Mouse (Mus musculus): ENCODE results near the gene Cln3. TPM values are rescaled to one million over a fixed set of nuclear protein-coding genes. Genes with fewer than 3 reads are reported as not detected.

The Cln3 gene
- total and polyA plus RNA-seq, 3 experiments: 20.5 to 61.9 TPM; not detected in 1

DNA sequence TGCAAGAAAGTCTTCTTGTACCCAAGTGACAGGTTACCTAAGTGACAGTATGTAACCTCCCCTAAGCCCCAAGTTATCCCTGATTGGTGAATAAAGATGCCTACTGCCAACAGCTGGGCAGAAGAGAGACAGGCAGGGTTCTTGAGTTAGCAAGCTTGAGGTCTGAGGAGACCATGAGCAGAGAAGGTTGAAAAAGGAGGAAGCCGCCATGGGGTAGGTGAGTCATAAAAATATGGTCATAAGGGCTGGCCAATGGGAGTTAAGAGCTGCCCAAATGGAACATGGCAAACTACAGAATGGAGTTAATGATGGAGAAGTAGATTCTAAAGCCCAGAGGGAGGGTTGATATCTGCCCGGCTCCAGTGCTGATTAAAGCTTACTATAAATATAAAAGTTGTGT is 40.0 kb downstream of the Cln3 start:
- DNase-seq (ENCODE audit: low read depth, low spot score): peak; percentile 58
- Histone ChIP-seq H3K9me3 (replicated peaks; ENCODE audit: insufficient read depth, low read length) (no peaks in the 10 kb centered on the region), H3K9ac (ENCODE audit: control insufficient read depth, low read depth, low read length, poor library complexity, severe bottlenecking) (no peak overlapping the region), H3K36me3 (ENCODE audit: control insufficient read depth in 1 of 2, insufficient read depth in 2 of 2, low read length in 2 of 2) (peaks cover 0 to 21% of the 10 kb centered on the region in 2 experiments), H3K27me3 (ENCODE audit: control insufficient read depth in 1 of 2, insufficient read depth in 2 of 2, low read length in 2 of 2) (no peaks in the 10 kb centered on the region), H3K4me3 (ENCODE audit: control insufficient read depth in 1 of 2, insufficient read depth in 1 of 2, low read depth in 2 of 2, low read length in 2 of 2) (no peak overlapping the region), H3K27ac (ENCODE audit: control insufficient read depth, low read depth, low read length) (no peak overlapping the region), H3K4me1 (ENCODE audit: control insufficient read depth in 1 of 2, insufficient read depth in 2 of 2, low read length in 2 of 2) (no peaks in the 10 kb centered on the region), H3K79me2 (ENCODE audit: control insufficient read depth, insufficient read depth, low read length, poor library complexity) (no peaks in the 10 kb centered on the region; the same call in 1 of the 2 replicates)
- TF ChIP-seq SMC3 (IDR thresholded peaks at IDR 0.05; ENCODE audit: low read depth, low read length): no peak
- peak in 1 of 2 experiments; percentile 37; a peak in 2 of 4 replicates for TF ChIP-seq POLR2A (IDR thresholded peaks at IDR 0.05; ENCODE audit: control insufficient read depth in 1 of 2, insufficient read depth in 1 of 2, low read depth in 1 of 2, low read length in 2 of 2, poor library complexity in 1 of 2)
- TF ChIP-seq POLR2AphosphoS2 (IDR thresholded peaks at IDR 0.05; ENCODE audit: low read length): peak; percentile 72; the same call in 1 of the 2 replicates

DNA sequence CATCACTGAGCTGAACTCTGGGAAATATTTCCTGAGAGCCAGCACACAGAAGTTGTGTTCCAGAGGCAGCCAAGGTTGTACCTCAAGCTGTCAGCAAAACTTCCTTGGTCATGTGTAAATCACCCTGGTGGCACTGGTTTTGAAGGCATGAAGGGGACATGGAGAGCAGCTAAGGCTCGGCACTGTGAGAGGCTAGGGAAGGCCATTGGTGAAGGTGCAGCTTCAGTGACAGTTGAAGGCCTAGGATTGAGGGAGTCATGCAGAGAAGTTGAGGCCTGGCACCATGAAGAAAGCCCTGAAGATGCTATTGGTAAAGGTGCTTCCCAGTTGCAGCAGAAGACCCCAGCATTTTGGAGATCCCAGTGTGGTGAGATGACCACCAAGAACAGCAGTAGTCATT is 44.0 kb downstream of the Cln3 start:
- peaks cover 0 to 5% of the 10 kb centered on the region in 2 experiments; a peak in 2 of 4 replicates for H3K4me1 ChIP-seq (ENCODE audit: control insufficient read depth in 1 of 2, insufficient read depth in 2 of 2, low read length in 2 of 2)
- H3K9ac ChIP-seq (ENCODE audit: control insufficient read depth, low read depth, low read length, poor library complexity, severe bottlenecking): no peak overlapping the region
- no peak overlapping the region for H3K4me3 ChIP-seq (ENCODE audit: control insufficient read depth in 1 of 2, insufficient read depth in 1 of 2, low read depth in 2 of 2, low read length in 2 of 2)
- H3K9me3 ChIP-seq (replicated peaks; ENCODE audit: insufficient read depth, low read length): no peaks in the 10 kb centered on the region
- no peaks in the 10 kb centered on the region for H3K27me3 ChIP-seq (ENCODE audit: control insufficient read depth in 1 of 2, insufficient read depth in 2 of 2, low read length in 2 of 2)
- no peak overlapping the region for H3K27ac ChIP-seq (ENCODE audit: control insufficient read depth, low read depth, low read length)
- TF ChIP-seq SIN3A (IDR thresholded peaks at IDR 0.05; ENCODE audit: low read length) (no peak), E2F4 (IDR thresholded peaks at IDR 0.05; ENCODE audit: borderline replicate concordance, low read depth, low read length) (no peak), USF2 (IDR thresholded peaks at IDR 0.05; ENCODE audit: borderline replicate concordance in 1 of 2, insufficient read depth in 1 of 2, low read depth in 1 of 2, low read length in 2 of 2) (no peak), ZNF384 (IDR thresholded peaks at IDR 0.05; ENCODE audit: low read depth, low read length) (no peak), GATA1 (IDR thresholded peaks at IDR 0.05; ENCODE audit: low read depth, low read length) (no peak), MXI1 (IDR thresholded peaks at IDR 0.05; ENCODE audit: low read depth, low read length) (no peak), MYC (IDR thresholded peaks at IDR 0.05; ENCODE audit: low read depth, low read length) (no peak), ELF1 (IDR thresholded peaks at IDR 0.05; ENCODE audit: low read depth, low read length) (no peak), MAFK (IDR thresholded peaks at IDR 0.05; ENCODE audit: borderline replicate concordance, low read depth, low read length) (no peak), TAL1 (IDR thresholded peaks at IDR 0.05; ENCODE audit: low read length) (no peak), USF1 (IDR thresholded peaks at IDR 0.05; ENCODE audit: low read depth, low read length) (no peak), GABPA (IDR thresholded peaks at IDR 0.05; ENCODE audit: low read depth, low read length) (no peak), MEF2A (IDR thresholded peaks at IDR 0.05; ENCODE audit: extremely low read depth, insufficient replicate concordance, low read depth, low read length, poor library complexity, severe bottlenecking) (no peak), POLR2A (IDR thresholded peaks at IDR 0.05; ENCODE audit: control insufficient read depth in 1 of 2, insufficient read depth in 1 of 2, low read depth in 1 of 2, low read length in 2 of 2, poor library complexity in 1 of 2) (no peak)
- H3K79me2 ChIP-seq (ENCODE audit: control insufficient read depth, insufficient read depth, low read length, poor library complexity): no peaks in the 10 kb centered on the region
- peaks cover 4 to 5% of the 10 kb centered on the region in 2 experiments for H3K36me3 ChIP-seq (ENCODE audit: control insufficient read depth in 1 of 2, insufficient read depth in 2 of 2, low read length in 2 of 2)
- no peak for DNase-seq (ENCODE audit: low read depth, low spot score)

All from MEL (cell line).